Mouse (Mus musculus) T-helper 1 cell (primary cell): ENCODE results near the gene Lrsam1.

Experiments used
- in situ Hi-C: fragments of 300-600 bp; cut with MboI, MseI; formaldehyde crosslinking; loops from one replicate; pipeline ENCODE4 v1.15.1; 2025; ENCODE audit warnings: high pct_unique_total_duplicates

Gene Lrsam1

GRCm38 (mm10) chr2:32895606-32896106 is 65.8 kb downstream of the Lrsam1 start:
- in situ Hi-C loops: no loop called here

GRCm38 (mm10) chr2:32894097-32894496 is 67.3 kb downstream of the Lrsam1 start:
- in situ Hi-C loops: no loop called here

DNA sequence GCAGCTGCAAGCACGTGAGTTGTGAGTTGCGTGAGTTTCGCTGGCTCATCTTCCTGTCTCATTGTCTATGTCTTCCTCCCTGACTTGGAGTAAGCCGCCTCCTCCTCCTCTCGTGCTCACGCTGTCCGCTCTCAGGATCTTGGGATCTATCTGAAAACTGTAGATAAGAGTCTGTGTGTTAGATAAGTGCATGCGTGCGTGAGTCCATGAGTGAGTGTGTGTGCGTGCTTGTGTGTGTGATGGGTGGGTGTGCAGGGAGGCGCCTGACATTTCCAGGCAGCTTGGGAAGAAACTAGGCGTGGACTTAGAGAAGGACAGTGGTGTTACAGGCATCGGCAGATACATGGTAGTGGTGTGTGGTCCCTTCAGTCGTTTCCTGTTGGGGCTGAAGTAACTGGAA is 68.9 kb downstream of the Lrsam1 start:
- in situ Hi-C loops: no loop called here

- in situ Hi-C loops: no loop called here
Measured at GRCm38 (mm10) chr2:32891278-32891677, 70.1 kb downstream of the Lrsam1 start.

GRCm38 (mm10) chr2:32890280-32890679 is 71.1 kb downstream of the Lrsam1 start:
- in situ Hi-C loops: no loop called here

DNA sequence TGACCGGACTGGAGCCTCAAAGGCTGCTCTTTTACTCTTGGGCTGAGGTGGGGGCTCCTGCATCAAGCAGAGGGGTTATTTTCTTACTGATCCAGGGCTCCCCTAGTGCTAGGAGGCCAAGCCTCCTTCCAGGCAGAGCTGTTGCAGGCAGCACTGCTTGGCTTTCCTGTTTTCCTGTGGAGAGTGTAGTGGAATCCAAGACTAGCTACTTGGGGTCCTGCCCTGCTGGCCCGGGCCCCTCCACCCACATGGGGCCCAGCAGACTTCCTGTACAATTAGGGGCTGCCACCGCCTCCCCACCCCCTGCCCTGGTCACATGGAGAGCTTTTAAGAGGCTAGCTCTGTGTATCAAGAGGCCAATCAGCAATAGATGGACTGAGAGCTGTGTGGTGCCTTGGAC is 72.9 kb downstream of the Lrsam1 start:
- in situ Hi-C loops: no loop called here

GRCm38 (mm10) chr2:32888029-32888428 is 73.4 kb downstream of the Lrsam1 start:
- in situ Hi-C loops: no loop called here

- in situ Hi-C loops: no loop called here
Measured at GRCm38 (mm10) chr2:32884745-32885144, 76.7 kb downstream of the Lrsam1 start.

- in situ Hi-C loops: no loop called here
Measured at GRCm38 (mm10) chr2:32882283-32883043, 79.0 kb downstream of the Lrsam1 start.

DNA sequence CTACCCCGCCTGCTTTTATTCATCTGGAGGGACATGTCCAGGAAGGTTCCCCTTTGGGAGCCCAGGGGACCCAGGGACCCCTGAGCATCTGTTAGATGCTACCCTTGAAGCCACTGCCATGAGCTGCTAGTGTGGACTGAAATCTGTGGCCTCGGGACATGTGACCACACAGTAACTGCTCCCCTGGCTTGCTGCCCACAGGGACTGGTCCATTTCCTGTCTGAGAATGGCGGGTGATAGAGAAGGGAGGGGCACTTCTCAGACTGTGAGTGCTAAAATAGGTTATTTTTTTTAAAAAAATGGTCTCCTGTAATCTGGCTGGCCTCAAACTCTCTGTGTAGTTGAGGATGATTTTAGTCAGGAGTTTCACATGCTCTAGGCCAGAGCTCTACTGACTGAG is 79.7 kb downstream of the Lrsam1 start:
- in situ Hi-C loops: no loop called here

DNA sequence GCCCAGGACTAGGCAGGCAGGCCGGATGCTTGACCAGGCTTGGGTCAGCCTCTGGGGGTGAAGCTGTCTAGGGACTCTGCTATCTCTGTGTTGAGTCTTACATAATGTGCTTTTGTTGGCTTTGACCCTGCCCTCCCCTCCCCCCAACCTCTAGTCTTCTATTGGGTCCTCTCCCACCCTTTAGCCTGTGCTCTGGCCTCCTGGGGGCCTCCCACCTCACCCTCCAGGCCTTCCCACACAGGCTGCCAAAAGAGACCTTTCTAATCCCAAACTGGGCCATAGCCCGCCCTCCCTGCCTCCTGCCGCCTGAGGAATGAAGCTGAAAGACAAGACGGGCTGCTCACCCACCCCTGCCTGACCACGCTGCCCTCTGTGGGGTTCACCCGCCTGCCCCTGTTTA is 80.4 kb downstream of the Lrsam1 start:
- in situ Hi-C loops: no loop called here

- in situ Hi-C loops: no loop called here
Measured at GRCm38 (mm10) chr2:32879593-32879992, 81.8 kb downstream of the Lrsam1 start.

DNA sequence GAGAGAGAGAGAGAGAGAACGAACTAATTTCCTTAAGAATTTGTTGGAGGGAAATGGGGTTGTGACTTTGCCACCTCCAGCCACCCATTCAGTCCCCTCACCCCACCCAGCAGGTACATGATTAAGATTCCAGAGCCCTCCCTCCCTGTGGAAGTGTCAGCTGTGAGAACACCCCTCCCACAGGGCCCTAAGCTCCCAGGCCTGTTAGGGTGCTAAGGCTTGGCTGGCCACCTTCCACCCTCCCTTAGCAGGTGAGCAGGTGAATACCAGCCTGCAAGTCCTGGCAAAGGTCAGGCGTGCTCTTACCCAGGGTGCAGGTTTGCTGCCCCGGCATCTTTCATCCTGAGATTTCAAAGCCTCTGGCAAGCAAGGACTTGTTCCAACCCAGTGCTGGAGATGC is 83.0 kb downstream of the Lrsam1 start:
- in situ Hi-C loops: no loop called here

GRCm38 (mm10) chr2:32877761-32878393 is 83.5 kb downstream of the Lrsam1 start:
- in situ Hi-C loops: no loop called here

DNA sequence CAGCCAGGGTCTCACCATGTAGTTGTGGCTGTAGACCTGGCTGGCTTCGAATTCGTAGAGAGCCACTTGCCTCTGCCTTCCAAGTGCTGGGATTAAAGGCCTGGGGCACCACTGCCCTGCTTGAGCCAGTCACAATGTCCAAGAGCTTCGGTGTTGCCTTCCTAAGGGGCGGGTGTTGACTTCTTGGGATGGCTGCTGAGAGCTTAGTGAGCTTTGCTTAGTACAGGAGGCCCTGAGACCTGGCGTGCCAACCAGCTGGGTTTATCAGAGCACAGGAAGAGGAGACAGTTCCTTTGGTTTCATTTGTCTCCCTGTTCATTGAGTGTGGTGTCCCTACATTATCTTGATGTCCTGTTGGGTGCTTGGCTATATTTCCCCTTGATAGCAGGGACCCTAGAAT is 84.1 kb downstream of the Lrsam1 start:
- in situ Hi-C loops: no loop called here

- in situ Hi-C loops: no loop called here
Measured at GRCm38 (mm10) chr2:32876490-32877302, 84.7 kb downstream of the Lrsam1 start.

DNA sequence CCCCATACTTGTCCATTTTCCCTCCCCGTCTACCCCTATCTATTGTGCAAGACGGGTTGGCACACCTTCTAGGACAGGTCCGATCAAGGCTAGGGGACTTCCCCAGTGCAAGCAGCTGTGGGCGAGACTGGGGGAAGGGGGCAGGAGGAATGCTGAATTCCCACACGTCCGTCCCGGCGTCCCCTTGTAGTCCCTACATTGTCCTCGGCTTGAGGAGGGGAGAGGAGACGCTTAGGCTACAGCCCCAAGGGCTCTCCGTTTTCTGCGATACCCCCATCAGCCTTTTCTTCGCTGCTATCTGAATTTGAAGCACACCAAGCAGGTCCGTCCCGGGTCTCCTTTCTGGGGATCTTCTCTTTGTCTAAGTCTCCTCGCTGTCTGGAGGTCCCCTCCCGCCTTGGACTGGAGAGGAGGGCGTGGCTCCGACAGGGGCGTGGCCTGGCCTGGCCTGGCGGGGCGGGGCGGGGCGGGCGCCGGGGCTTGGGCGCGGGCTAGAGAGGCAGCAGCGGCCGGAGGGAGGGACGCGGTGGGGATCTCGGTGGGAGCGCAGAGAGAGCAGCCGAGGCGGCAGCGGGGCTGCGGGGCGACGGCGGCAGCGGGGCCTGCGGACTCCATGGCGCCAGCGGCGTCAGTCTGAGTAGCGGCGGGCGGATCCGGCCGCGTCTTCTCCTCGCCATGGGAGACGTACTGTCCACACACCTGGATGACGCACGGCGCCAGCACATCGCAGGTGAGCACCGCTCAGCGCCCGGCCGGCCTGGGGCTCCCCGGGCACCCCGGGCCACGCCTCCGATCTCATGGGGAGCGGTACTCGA is 85.5 kb downstream of the Lrsam1 start, which contains the start of gene Fam129b:
Fam129b (plus strand) TSS at position 440 of the 815 bp plus-strand sequence.
- in situ Hi-C loops: no loop called here
